Mouse (Mus musculus) lung, postnatal 0 days (tissue): ENCODE measurements around the gene Gtf3c2.

ENCODE experiments used
- CTCF ChIP-seq: IDR thresholded peaks from 2 replicates; pipeline ENCODE4 v1.5.1; 2016; ENCODE audit warnings: antibody characterized with exemption, mild to moderate bottlenecking
- EP300 ChIP-seq: IDR thresholded peaks from 2 replicates; pipeline ENCODE4 v1.6.1; 2016; ENCODE audit warnings: antibody characterized with exemption, mild to moderate bottlenecking, control low read depth

DNA sequence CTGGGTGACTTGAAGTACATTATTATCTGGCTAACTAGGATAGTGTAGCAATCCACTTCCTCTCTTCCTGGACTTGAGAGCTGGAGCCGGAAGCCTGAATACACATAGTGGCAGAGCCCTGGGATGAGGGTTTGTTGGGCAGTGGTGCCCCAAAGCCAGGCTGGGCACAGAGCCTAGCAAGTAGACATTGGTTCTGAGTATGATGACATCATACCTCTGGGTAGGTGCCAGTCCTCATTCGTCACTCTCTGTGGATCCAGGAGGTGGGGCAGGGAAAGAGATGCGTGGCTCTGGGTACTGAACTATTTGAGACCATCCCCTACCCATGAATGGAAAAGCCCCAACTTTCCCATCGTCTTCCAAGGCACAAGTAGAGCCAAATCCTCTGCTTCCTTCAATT lies 30.2 kb downstream of the Gtf3c2 start:
- TF ChIP-seq CTCF (no peak), EP300 (no peak)
